Mouse (Mus musculus) ES-Bruce4 (cell line): Measurements from ENCODE around the gene Gc. TPM values are rescaled to one million over a fixed set of nuclear protein-coding genes. Genes with fewer than 3 reads are reported as not detected.

Experiments
- H3K27ac ChIP-seq: 2 replicates; pipeline ENCODE4 v1.5.1; 2012; ENCODE audit warnings: low read length, inconsistent platforms; ENCODE audit not compliant: insufficient read depth
- H3K27me3 ChIP-seq: 2 replicates; pipeline ENCODE4 v1.6.1; 2012; ENCODE audit warnings: mild to moderate bottlenecking, low read length, inconsistent platforms; ENCODE audit not compliant: control insufficient read depth, poor library complexity, insufficient read depth, severe bottlenecking
- H3K36me3 ChIP-seq: 2 replicates; pipeline ENCODE4 v1.6.1; 2012; ENCODE audit warnings: inconsistent platforms, mild to moderate bottlenecking, low read length, moderate library complexity; ENCODE audit not compliant: control insufficient read depth, poor library complexity, insufficient read depth, severe bottlenecking
- H3K4me1 ChIP-seq: one replicate; pipeline ENCODE4 v1.8.1; 2011; ENCODE audit warnings: low read length; ENCODE audit not compliant: control insufficient read depth, insufficient read depth
- H3K4me3 ChIP-seq: 2 replicates; pipeline ENCODE4 v1.5.1; 2011; ENCODE audit warnings: low read depth, mild to moderate bottlenecking, low read length
- H3K9ac ChIP-seq: 2 replicates; pipeline ENCODE4 v1.6.1; 2012; ENCODE audit warnings: low read depth, mild to moderate bottlenecking, inconsistent platforms; ENCODE audit not compliant: poor library complexity, severe bottlenecking
- H3K9me3 ChIP-seq: replicated peaks from 2 replicates; pipeline ENCODE4 v1.6.1; 2012; ENCODE audit warnings: mild to moderate bottlenecking, low read length, inconsistent platforms; ENCODE audit not compliant: control insufficient read depth, poor library complexity, insufficient read depth, severe bottlenecking
- CTCF ChIP-seq: IDR thresholded peaks from one replicate; pipeline ENCODE4 v1.8.1; 2011; ENCODE audit warnings: low read depth, low read length
- EP300 ChIP-seq: IDR thresholded peaks from 2 replicates; pipeline ENCODE4 v1.6.1; 2011; ENCODE audit warnings: low read depth, low read length; ENCODE audit not compliant: insufficient read depth
- POLR2A ChIP-seq: IDR thresholded peaks from one replicate; pipeline ENCODE4 v1.8.1; 2011; ENCODE audit warnings: low read length; ENCODE audit not compliant: insufficient read depth
- polyA plus RNA-seq: library from polyadenylated mRNA; stranded (reverse); fragments of >200 nt; gene quantifications from 2 replicates; pipeline ENCODE4 v1.2.4, GENCODE M21; 2011; ENCODE audit warnings: low read depth; ENCODE audit not compliant: missing spikeins, insufficient read depth, insufficient read length

Gene Gc
- polyA plus RNA-seq, 1 experiment: 2.9 TPM

GRCm38 (mm10) chr5:89384204-89384603, 73.5 kb downstream of the Gc start:
- no peak for TF ChIP-seq POLR2A
- TF ChIP-seq EP300: no peak
- TF ChIP-seq CTCF: no peak
- Histone ChIP-seq H3K9ac (no peak overlapping the region), H3K27ac (no peak overlapping the region), H3K4me3 (no peak overlapping the region), H3K9me3 (no peaks in the 10 kb centered on the region), H3K4me1 (no peaks in the 10 kb centered on the region), H3K27me3 (no peaks in the 10 kb centered on the region), H3K36me3 (no peaks in the 10 kb centered on the region)

- no peak overlapping the region for H3K4me3 ChIP-seq
- H3K4me1 ChIP-seq: no peaks in the 10 kb centered on the region
- H3K27me3 ChIP-seq: no peaks in the 10 kb centered on the region
- no peak overlapping the region for H3K9ac ChIP-seq
- H3K36me3 ChIP-seq: no peaks in the 10 kb centered on the region
- no peak overlapping the region for H3K27ac ChIP-seq
- no peaks in the 10 kb centered on the region for H3K9me3 ChIP-seq
- TF ChIP-seq EP300 (no peak), POLR2A (no peak), CTCF (no peak)
Observed at GRCm38 (mm10) chr5:89381340-89381739, 76.4 kb downstream of the Gc start.

GRCm38 (mm10) chr5:89370140-89370539, 87.6 kb downstream of the Gc start:
- H3K27ac ChIP-seq: no peak overlapping the region
- no peak for TF ChIP-seq EP300
- no peak for TF ChIP-seq CTCF
- TF ChIP-seq POLR2A: no peak

GRCm38 (mm10) chr5:89368045-89368743, 89.5 kb downstream of the Gc start:
- Histone ChIP-seq H3K4me1 (no peaks in the 10 kb centered on the region), H3K9me3 (no peaks in the 10 kb centered on the region), H3K4me3 (no peak overlapping the region), H3K27me3 (no peaks in the 10 kb centered on the region), H3K36me3 (no peaks in the 10 kb centered on the region), H3K27ac (no peak overlapping the region), H3K9ac (no peak overlapping the region)
- no peak for TF ChIP-seq CTCF
- TF ChIP-seq POLR2A: no peak
- TF ChIP-seq EP300: no peak

More at GRCm38 (mm10) chr5:89370140-89370539, 87.6 kb downstream of the Gc start:
- H3K9ac ChIP-seq: no peak overlapping the region
- H3K27me3 ChIP-seq: no peaks in the 10 kb centered on the region
- no peaks in the 10 kb centered on the region for H3K9me3 ChIP-seq
- H3K4me1 ChIP-seq: no peaks in the 10 kb centered on the region
- H3K4me3 ChIP-seq: no peak overlapping the region
- H3K36me3 ChIP-seq: no peaks in the 10 kb centered on the region

Other genes starting within 250 kb of the Gc start
- not detected in 2 replicates for gene Npffr2, start 69.5 kb upstream of the Gc start, polyA plus RNA-seq